Mouse (Mus musculus): ENCODE measurements around the gene Btn1a1.

- no peak for TF ChIP-seq EP300 (IDR thresholded peaks at IDR 0.05)
- TF ChIP-seq CTCF (IDR thresholded peaks at IDR 0.05), result no peak
Measured at GRCm38 (mm10) chr13:23445156-23445555, 20.5 kb downstream of the Btn1a1 start.

All from lung, postnatal 0 days (tissue).